Mouse (Mus musculus) MEL (cell line): ENCODE data around the gene Stil. TPM values are rescaled to one million over a fixed set of nuclear protein-coding genes. Genes with fewer than 3 reads are reported as not detected.

Experiments used
- DNase-seq: peaks from one replicate; pipeline ENCODE4 v3.0.0; 2011; ENCODE audit warnings: low read depth, low spot score
- H3K27ac ChIP-seq: 2 replicates; pipeline ENCODE4 v1.5.1; 2012; ENCODE audit warnings: low read depth, mild to moderate bottlenecking, control low read depth, low read length, moderate library complexity; ENCODE audit not compliant: control insufficient read depth
- H3K27me3 ChIP-seq, 2 experiments: fragments of 150-350 bp in 1 of 2; sonication (generic) in 1 of 2; 2 replicates each; pipeline ENCODE4 v1.6.1; 2012; ENCODE audit warnings: low read length in 2 of 2, mild to moderate bottlenecking in 2 of 2, improper control_type of control experiment in 1 of 2, moderate library complexity in 1 of 2; ENCODE audit not compliant: insufficient read depth in 2 of 2, control insufficient read depth in 1 of 2
- H3K36me3 ChIP-seq, 2 experiments: 2 replicates each; pipeline ENCODE4 v1.6.1; 2012 to 2014; ENCODE audit warnings: low read length in 2 of 2, improper control_type of control experiment in 1 of 2, inconsistent platforms in 1 of 2, mild to moderate bottlenecking in 1 of 2; ENCODE audit not compliant: insufficient read depth in 2 of 2, control insufficient read depth in 1 of 2
- H3K4me1 ChIP-seq, 2 experiments: fragments of 150-350 bp in 1 of 2; sonication (generic) in 1 of 2; 2 replicates each; pipeline ENCODE4 v1.6.1; 2012; ENCODE audit warnings: low read length in 2 of 2, improper control_type of control experiment in 1 of 2, mild to moderate bottlenecking in 1 of 2; ENCODE audit not compliant: insufficient read depth in 2 of 2, control insufficient read depth in 1 of 2
- H3K4me3 ChIP-seq, 2 experiments: fragments of 150-350 bp in 1 of 2; sonication (generic) in 1 of 2; 2 replicates each; pipeline ENCODE4 v1.5.1; 2012; ENCODE audit warnings: low read depth in 2 of 2, low read length in 2 of 2, mild to moderate bottlenecking in 2 of 2, moderate library complexity in 2 of 2, control low read depth in 1 of 2, improper control_type of control experiment in 1 of 2; ENCODE audit not compliant: control insufficient read depth in 1 of 2, insufficient read depth in 1 of 2
- H3K79me2 ChIP-seq: 2 replicates; pipeline ENCODE4 v1.6.1; 2012; ENCODE audit warnings: mild to moderate bottlenecking, low read length, moderate library complexity; ENCODE audit not compliant: control insufficient read depth, poor library complexity, insufficient read depth
- H3K9ac ChIP-seq: 2 replicates; pipeline ENCODE4 v1.6.1; 2012; ENCODE audit warnings: low read depth, mild to moderate bottlenecking, control low read depth, low read length, moderate library complexity; ENCODE audit not compliant: control insufficient read depth, poor library complexity, severe bottlenecking
- H3K9me3 ChIP-seq: fragments of 150-350 bp; sonication (generic); replicated peaks from 2 replicates; pipeline ENCODE4 v1.6.1; 2012; ENCODE audit warnings: mild to moderate bottlenecking, low read length, improper control_type of control experiment, moderate library complexity; ENCODE audit not compliant: insufficient read depth
- ETS1 ChIP-seq: IDR thresholded peaks from 2 replicates; pipeline ENCODE4 v1.6.1; 2012; ENCODE audit warnings: low read depth, mild to moderate bottlenecking, inconsistent platforms, low read length, improper control_type of control experiment, moderate library complexity
- MEF2A ChIP-seq: IDR thresholded peaks from 2 replicates; pipeline ENCODE4 v1.6.1; 2014; ENCODE audit warnings: low read depth, mild to moderate bottlenecking, inconsistent platforms, low read length, improper control_type of control experiment; ENCODE audit not compliant: poor library complexity, insufficient replicate concordance, severe bottlenecking; ENCODE audit errors: extremely low read depth
- MXI1 ChIP-seq: IDR thresholded peaks from 2 replicates; pipeline ENCODE4 v1.6.1; 2011; ENCODE audit warnings: mild to moderate bottlenecking, low read depth, low read length, improper control_type of control experiment
- MYC ChIP-seq: IDR thresholded peaks from 2 replicates; pipeline ENCODE4 v1.6.1; 2011; ENCODE audit warnings: low read depth, mild to moderate bottlenecking, low read length, improper control_type of control experiment, moderate library complexity
- NELFE ChIP-seq: IDR thresholded peaks from 2 replicates; pipeline ENCODE4 v1.6.1; 2011; ENCODE audit warnings: low read depth, low read length, improper control_type of control experiment
- POLR2AphosphoS2 ChIP-seq: IDR thresholded peaks from 2 replicates; pipeline ENCODE4 v1.6.1; 2011; ENCODE audit warnings: low read length, improper control_type of control experiment
- POLR2AphosphoS5 ChIP-seq: IDR thresholded peaks from 2 replicates; pipeline ENCODE4 v1.6.1; 2012; ENCODE audit warnings: low read depth, borderline replicate concordance, mild to moderate bottlenecking, inconsistent platforms, low read length, moderate library complexity, mixed read lengths
- TAL1 ChIP-seq: IDR thresholded peaks from 2 replicates; pipeline ENCODE4 v1.6.1; 2012; ENCODE audit warnings: mild to moderate bottlenecking, inconsistent platforms, low read length, moderate library complexity, mixed read lengths
- UBTF ChIP-seq: IDR thresholded peaks from 2 replicates; pipeline ENCODE4 v1.6.1; 2012; ENCODE audit warnings: low read depth, mild to moderate bottlenecking, inconsistent platforms, low read length, improper control_type of control experiment, moderate library complexity, borderline replicate concordance; ENCODE audit not compliant: insufficient read depth
- USF2 ChIP-seq, 2 experiments: IDR thresholded peaks; 2 replicates each; pipeline ENCODE4 v1.6.1; 2011 to 2012; ENCODE audit warnings: improper control_type of control experiment in 2 of 2, low read length in 2 of 2, borderline replicate concordance in 1 of 2, inconsistent platforms in 1 of 2, low read depth in 1 of 2, mild to moderate bottlenecking in 1 of 2; ENCODE audit not compliant: insufficient read depth in 1 of 2
- ZKSCAN1 ChIP-seq: IDR thresholded peaks from 2 replicates; pipeline ENCODE4 v1.6.1; 2012; ENCODE audit warnings: low read depth, mild to moderate bottlenecking, inconsistent platforms, low read length, improper control_type of control experiment, moderate library complexity
- ZMIZ1 ChIP-seq: IDR thresholded peaks from 2 replicates; pipeline ENCODE4 v1.6.1; 2012; ENCODE audit warnings: low read depth, mild to moderate bottlenecking, inconsistent platforms, low read length, improper control_type of control experiment, moderate library complexity
- polyA plus RNA-seq, 2 experiments: library from polyadenylated mRNA; stranded (reverse) in 1 of 2; unstranded in 1 of 2; fragments of >175 nt in 1 of 2; fragments of >200 nt in 1 of 2; gene quantifications; 2 replicates each; pipeline versions ENCODE4 v1.2.1 to v1.2.4; 2012; ENCODE audit warnings: low replicate concordance in 2 of 2, low read depth in 1 of 2; ENCODE audit not compliant: insufficient read length in 2 of 2, insufficient read depth in 1 of 2, missing spikeins in 1 of 2
- total RNA-seq: library from RNA; depleted of rRNA; stranded (reverse); fragments of 300-350 nt; gene quantifications from 2 replicates; pipeline ENCODE4 v1.2.3, GENCODE M21; 2012

Gene Stil
- total and polyA plus RNA-seq, 3 experiments = 5.0 to 9.1 TPM; not detected in 1

- no peak overlapping the region for H3K27ac ChIP-seq
- DNase-seq = no peak
- no peak overlapping the region for H3K4me3 ChIP-seq
- 0 out of 4 replicates have a peak, but pooled peaks cover 0 to 2% of the 10 kb centered on the region in 2 experiments for H3K4me1 ChIP-seq
- no peaks in the 10 kb centered on the region for H3K36me3 ChIP-seq
- no peaks in the 10 kb centered on the region; a peak in 1 of 4 replicates for H3K27me3 ChIP-seq
- H3K79me2 ChIP-seq = no peaks in the 10 kb centered on the region
- TF ChIP-seq TAL1 (no peak), POLR2AphosphoS5 (no peak)
- H3K9ac ChIP-seq = no peak overlapping the region
- no peaks in the 10 kb centered on the region for H3K9me3 ChIP-seq
Measured at GRCm38 (mm10) chr4:114953172-114953571, 46.8 kb upstream of the Stil start.

- Histone ChIP-seq H3K9me3 (no peaks in the 10 kb centered on the region), H3K36me3 (0 out of 4 replicates have a peak, but pooled peaks cover 2 to 3% of the 10 kb centered on the region in 2 experiments), H3K4me3 (no peak overlapping the region), H3K4me1 (no peaks in the 10 kb centered on the region), H3K27ac (no peak overlapping the region), H3K9ac (no peak overlapping the region), H3K79me2 (no peaks in the 10 kb centered on the region), H3K27me3 (no peaks in the 10 kb centered on the region)
- TF ChIP-seq MEF2A (no peak), ZKSCAN1 (no peak)
- no peak for DNase-seq
Measured at GRCm38 (mm10) chr4:114957403-114957802, 42.6 kb upstream of the Stil start.

- TF ChIP-seq NELFE (no peak), TAL1 (no peak), POLR2AphosphoS2 (no peak), MYC (no peak), MEF2A (no peak), ZMIZ1 (no peak), ETS1 (no peak), UBTF (no peak), USF2 (IDR thresholded peaks at IDR 0.05; ENCODE audit: borderline replicate concordance in 1 of 2, insufficient read depth in 1 of 2, low read depth in 1 of 2, low read length in 2 of 2) (no peak), MXI1 (no peak)
- Histone ChIP-seq H3K4me3 (no peak overlapping the region), H3K27ac (no peak overlapping the region), H3K4me1 (no peaks in the 10 kb centered on the region), H3K9ac (no peak overlapping the region), H3K79me2 (no peaks in the 10 kb centered on the region), H3K9me3 (no peaks in the 10 kb centered on the region), H3K27me3 (no peaks in the 10 kb centered on the region), H3K36me3 (peaks cover 2 to 7% of the 10 kb centered on the region in 2 experiments; a peak in 1 of 4 replicates)
- no peak for DNase-seq
Measured at GRCm38 (mm10) chr4:114958231-114958630, 41.7 kb upstream of the Stil start.
